Mouse (Mus musculus): ENCODE data around the gene Elavl2. TPM values are rescaled to one million over a fixed set of nuclear protein-coding genes. Genes with fewer than 3 reads are reported as not detected.

Gene Elavl2
- polyA plus RNA-seq (2015; fragmentation: Nextera tagmentation; extraction: Ambion mirVana), result 117 TPM in 2 replicates

DNA sequence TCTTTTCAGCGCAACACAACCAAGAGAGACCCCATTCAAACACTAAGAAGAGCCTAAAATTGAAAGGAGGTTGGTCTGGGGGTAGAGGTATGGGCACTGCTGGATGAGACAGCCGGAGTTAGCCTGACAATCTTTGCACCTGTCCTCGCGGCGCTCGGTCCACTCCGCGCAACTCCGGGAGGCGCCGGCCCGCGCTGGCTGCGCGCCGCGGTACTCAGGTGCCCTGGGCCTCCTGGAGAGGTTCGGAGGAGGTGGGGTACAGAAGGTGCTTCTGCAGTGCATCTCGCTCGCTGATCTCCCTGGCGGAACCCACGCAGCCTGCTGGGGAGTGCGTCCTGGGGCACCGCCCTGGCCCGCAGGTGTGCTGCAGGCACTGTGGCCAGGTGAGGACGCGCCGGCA lies at the start of gene Elavl2:
Elavl2 (minus strand) TSS at position 363 of the 400 bp plus-strand sequence.
- Histone ChIP-seq H3K9me3 (replicated peaks) (no peaks in the 10 kb centered on the region), H3K4me3 (peak within 1 kb of the TSS; percentile 50), H3K4me2 (peak within 1 kb of the TSS; percentile 91), H3K27ac (peak within 1 kb of the TSS; percentile 65), H3K4me1 (peaks cover 14% of the 10 kb centered on the region), H3K36me3 (ENCODE audit: poor library complexity, severe bottlenecking) (no peaks in the 10 kb centered on the region), H3K27me3 (no peaks in the 10 kb centered on the region; the same call in 1 of the 2 replicates), H3K9ac (peak within 1 kb of the TSS; percentile 64)
- WGBS, result 1% methylated on average over 28 of the region's 28 CpGs
- ATAC-seq, result peak; percentile 67

DNA sequence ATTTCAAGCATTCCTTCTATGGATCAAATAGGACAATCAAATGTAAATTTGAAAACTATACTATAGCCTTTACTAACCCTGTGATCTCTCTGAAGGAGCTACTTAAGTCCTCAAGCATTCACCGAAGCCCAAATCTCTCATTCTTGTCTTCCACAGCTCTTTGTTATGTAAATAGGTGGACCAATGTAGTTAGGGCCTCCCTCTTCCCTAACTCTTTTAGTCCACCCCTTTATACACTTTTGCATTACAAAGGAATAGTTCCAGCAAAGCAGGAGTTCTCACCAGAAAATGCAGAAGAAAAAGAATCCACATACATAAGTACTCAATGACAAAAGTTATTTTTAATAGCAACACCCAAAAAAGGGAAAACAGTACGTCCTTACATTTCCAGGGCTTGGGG lies 47.3 kb upstream of the Elavl2 start:
- no peak for ATAC-seq
- Histone ChIP-seq H3K4me3 (no peak overlapping the region), H3K36me3 (ENCODE audit: poor library complexity, severe bottlenecking) (no peaks in the 10 kb centered on the region), H3K4me1 (no peaks in the 10 kb centered on the region), H3K27me3 (no peaks in the 10 kb centered on the region), H3K9ac (no peak overlapping the region), H3K4me2 (no peak overlapping the region), H3K9me3 (replicated peaks) (no peaks in the 10 kb centered on the region), H3K27ac (no peak overlapping the region)
- WGBS, result 15% methylated on average over 2 of the region's 2 CpGs

DNA sequence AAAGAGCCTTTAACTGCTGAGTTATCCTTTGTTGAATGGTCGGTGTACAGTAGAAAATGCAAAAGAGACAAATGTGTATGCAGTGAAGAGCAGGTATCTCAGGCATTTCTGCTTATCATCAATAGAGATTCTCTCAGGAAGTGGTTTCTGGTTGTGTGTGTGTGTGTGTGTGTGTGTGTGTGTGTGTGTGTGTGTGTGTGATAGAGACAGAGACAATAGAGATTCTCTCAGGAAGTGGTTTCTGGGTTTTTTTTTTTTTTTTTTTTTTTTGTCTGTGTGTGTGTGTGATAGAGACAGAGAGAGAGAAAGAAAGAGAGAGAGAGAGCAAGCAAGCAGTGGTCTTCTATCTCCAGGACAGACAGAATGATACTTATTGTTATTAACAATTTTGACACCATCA lies 15.0 kb upstream of the Elavl2 start:
- WGBS, result 87% methylated on average over 1 of the region's 1 CpGs
- no peak overlapping the region for H3K27ac ChIP-seq
- no peaks in the 10 kb centered on the region for H3K27me3 ChIP-seq
- H3K36me3 ChIP-seq (ENCODE audit: poor library complexity, severe bottlenecking), result no peaks in the 10 kb centered on the region
- no peak overlapping the region for H3K9ac ChIP-seq
- H3K4me1 ChIP-seq, result no peaks in the 10 kb centered on the region
- ATAC-seq, result no peak
- no peak overlapping the region for H3K4me3 ChIP-seq
- no peaks in the 10 kb centered on the region for H3K9me3 ChIP-seq (replicated peaks)
- H3K4me2 ChIP-seq, result no peak overlapping the region

DNA sequence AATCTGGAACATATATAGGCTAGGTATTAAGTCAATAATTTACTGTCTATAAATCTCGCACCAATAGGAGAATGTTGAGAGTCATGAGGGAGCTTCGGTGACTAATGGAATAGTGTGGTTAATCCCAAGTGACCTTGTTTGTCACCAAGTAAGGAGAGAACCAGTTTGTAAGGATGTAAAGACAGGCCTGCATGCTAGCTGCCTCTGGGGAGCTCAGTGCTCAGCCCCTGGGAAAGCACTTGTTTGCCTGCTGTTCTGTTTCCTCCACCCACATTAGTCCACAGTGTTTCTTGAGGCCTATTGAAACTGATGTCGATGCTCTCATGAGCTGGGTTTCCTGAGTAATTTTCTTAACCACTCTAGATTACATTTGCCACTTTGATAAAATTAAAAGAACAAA lies 4.5 kb upstream of the Elavl2 start:
- no peak for ATAC-seq
- Histone ChIP-seq H3K27ac (no peak overlapping the region), H3K4me2 (no peak overlapping the region), H3K36me3 (ENCODE audit: poor library complexity, severe bottlenecking) (no peaks in the 10 kb centered on the region), H3K4me1 (peaks cover 4% of the 10 kb centered on the region), H3K9ac (no peak overlapping the region), H3K9me3 (replicated peaks) (no peaks in the 10 kb centered on the region), H3K4me3 (no peak overlapping the region), H3K27me3 (no peaks in the 10 kb centered on the region; the same call in 1 of the 2 replicates)
- WGBS, result 76% methylated on average over 3 of the region's 3 CpGs

DNA sequence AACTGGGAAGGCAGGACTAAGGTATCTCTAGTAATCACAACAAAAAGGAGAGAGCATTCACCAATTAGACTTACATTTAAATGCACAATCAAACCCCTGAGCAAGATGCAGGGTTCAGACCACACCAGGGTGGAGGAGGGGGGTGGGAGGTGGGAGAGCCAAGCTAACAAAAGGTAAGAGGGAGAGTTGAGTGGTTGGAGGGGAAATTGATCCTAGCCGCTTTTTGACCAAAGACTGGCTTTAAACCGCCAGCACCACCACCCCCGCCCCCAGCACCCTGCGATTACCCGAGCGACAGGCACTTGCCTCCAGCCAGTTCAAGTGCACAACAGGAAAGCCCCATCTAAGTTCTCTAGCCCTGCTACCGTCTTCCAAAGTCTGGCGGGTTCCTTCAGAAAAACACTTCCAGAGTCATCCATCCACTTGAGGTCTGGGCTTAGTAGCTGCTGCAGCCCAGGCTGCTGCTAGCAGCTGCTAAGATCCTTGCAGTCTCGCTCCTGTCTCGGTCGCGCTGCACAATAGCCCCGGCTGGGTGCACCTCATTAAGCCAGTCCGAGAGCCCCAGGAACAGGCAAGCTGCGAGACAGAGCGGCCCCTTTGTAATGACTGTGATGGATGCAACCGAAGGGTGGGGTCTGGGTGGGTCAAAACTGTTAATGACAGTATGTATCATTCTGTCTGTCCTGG lies 932 bp downstream of the Elavl2 start:
- WGBS, result under 1% methylated on average over 17 of the region's 17 CpGs

DNA sequence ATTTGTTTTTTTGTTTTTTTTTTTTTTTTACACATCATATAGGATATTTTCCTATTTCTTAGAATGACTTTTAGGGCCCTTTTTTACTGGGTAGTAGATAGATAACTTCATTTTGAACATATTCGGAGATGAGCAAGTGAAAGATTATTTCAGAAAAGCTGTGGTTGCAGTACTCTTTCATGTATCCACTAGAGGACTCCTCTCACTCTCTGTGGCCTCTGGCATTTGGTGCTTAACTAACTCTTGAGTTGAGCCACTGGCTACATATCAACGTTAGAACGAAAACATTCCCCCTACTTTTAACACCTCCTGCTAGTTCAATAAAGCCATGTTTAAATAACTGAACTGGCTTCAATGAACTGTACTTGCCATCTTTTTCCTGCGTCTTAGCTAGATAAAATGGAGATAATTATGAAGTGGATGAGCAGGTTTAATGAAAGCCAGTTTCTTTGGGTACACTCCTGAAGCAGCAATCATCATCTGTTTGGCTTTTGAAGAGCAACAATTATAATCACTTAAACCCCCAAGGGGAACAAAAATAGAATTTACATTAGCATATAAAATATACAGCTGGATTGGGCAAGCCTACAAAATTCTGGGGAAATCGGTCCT lies 8.5 kb downstream of the Elavl2 start:
- Histone ChIP-seq H3K27ac (no peak overlapping the region), H3K9me3 (replicated peaks) (no peaks in the 10 kb centered on the region), H3K27me3 (no peaks in the 10 kb centered on the region), H3K4me1 (no peaks in the 10 kb centered on the region), H3K36me3 (ENCODE audit: poor library complexity, severe bottlenecking) (no peaks in the 10 kb centered on the region), H3K9ac (no peak overlapping the region), H3K4me3 (no peak overlapping the region), H3K4me2 (no peak overlapping the region)
- WGBS, result 56% methylated on average over 5 of the region's 5 CpGs
- peak; percentile 38; the same call in 1 of the 2 replicates for ATAC-seq

More for the DNA sequence above, 932 bp downstream of the Elavl2 start:
- Histone ChIP-seq H3K9ac (peak overlapping the region; percentile 64), H3K27me3 (no peaks in the 10 kb centered on the region; the same call in 1 of the 2 replicates), H3K9me3 (replicated peaks) (no peaks in the 10 kb centered on the region), H3K36me3 (ENCODE audit: poor library complexity, severe bottlenecking) (no peaks in the 10 kb centered on the region), H3K27ac (peak overlapping the region; percentile 65), H3K4me1 (peaks cover 14% of the 10 kb centered on the region), H3K4me2 (peak overlapping the region; percentile 91), H3K4me3 (peak overlapping the region; percentile 50)
- ATAC-seq, result peak; percentile 94

DNA sequence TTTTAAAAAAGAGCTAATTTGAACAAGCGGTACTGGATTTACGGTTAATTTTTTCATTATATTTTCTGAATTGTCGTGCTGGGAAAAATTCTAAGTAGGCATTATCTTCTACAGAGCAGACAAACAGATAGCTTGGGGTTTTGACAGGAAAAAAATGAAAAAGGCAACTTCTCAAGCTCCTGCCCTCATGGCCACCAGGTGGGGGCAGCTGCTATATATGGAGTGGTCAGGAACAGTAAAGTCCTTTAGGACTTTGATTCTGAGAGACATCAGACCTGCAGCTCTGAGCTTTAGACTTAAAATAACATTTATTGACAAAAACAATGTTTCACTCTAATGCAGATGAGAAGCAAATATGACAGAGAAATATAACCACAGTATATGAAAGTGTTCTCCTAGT lies 12.9 kb downstream of the Elavl2 start:
- no peak overlapping the region for H3K4me3 ChIP-seq
- no peaks in the 10 kb centered on the region for H3K4me1 ChIP-seq
- ATAC-seq, result no peak
- H3K27ac ChIP-seq, result no peak overlapping the region
- no peak overlapping the region for H3K4me2 ChIP-seq
- WGBS, result 94% methylated on average over 3 of the region's 3 CpGs
- no peaks in the 10 kb centered on the region for H3K9me3 ChIP-seq (replicated peaks)
- no peaks in the 10 kb centered on the region for H3K36me3 ChIP-seq (ENCODE audit: poor library complexity, severe bottlenecking)
- no peaks in the 10 kb centered on the region for H3K27me3 ChIP-seq
- no peak overlapping the region for H3K9ac ChIP-seq

DNA sequence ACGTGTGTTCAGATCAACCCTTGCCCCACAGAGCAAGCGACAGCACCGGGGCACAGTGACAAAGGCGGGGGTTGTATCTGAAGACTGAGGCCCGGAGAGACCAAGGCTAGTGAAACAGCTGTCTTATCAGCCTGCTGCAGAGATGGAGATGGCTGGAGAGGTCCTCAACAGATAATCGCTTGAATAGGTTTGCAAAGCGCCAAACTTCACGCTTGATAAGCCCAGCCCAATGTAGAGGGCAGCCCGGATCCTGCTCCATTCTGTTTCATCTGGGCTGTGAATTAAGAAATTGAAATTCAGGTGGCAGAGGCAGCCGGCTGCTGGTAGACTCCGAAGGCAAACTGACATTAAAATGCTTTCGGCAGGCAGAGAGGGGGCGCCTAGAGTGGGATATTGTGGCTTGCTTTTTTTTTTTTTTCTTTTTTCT lies 19.4 kb downstream of the Elavl2 start:
- H3K27ac ChIP-seq, result no peak overlapping the region
- 0 out of 2 replicates have a peak, but pooled peaks cover 6% of the 10 kb centered on the region for H3K27me3 ChIP-seq
- WGBS, result 1% methylated on average over 13 of the region's 13 CpGs
- ATAC-seq, result no peak
- H3K4me3 ChIP-seq, result peak overlapping the region; percentile 40
- H3K4me2 ChIP-seq, result peak overlapping the region; percentile 71
- peaks cover 24% of the 10 kb centered on the region for H3K4me1 ChIP-seq
- H3K9me3 ChIP-seq (replicated peaks), result no peaks in the 10 kb centered on the region
- H3K36me3 ChIP-seq (ENCODE audit: poor library complexity, severe bottlenecking), result no peaks in the 10 kb centered on the region
- peak overlapping the region; percentile 61 for H3K9ac ChIP-seq

DNA sequence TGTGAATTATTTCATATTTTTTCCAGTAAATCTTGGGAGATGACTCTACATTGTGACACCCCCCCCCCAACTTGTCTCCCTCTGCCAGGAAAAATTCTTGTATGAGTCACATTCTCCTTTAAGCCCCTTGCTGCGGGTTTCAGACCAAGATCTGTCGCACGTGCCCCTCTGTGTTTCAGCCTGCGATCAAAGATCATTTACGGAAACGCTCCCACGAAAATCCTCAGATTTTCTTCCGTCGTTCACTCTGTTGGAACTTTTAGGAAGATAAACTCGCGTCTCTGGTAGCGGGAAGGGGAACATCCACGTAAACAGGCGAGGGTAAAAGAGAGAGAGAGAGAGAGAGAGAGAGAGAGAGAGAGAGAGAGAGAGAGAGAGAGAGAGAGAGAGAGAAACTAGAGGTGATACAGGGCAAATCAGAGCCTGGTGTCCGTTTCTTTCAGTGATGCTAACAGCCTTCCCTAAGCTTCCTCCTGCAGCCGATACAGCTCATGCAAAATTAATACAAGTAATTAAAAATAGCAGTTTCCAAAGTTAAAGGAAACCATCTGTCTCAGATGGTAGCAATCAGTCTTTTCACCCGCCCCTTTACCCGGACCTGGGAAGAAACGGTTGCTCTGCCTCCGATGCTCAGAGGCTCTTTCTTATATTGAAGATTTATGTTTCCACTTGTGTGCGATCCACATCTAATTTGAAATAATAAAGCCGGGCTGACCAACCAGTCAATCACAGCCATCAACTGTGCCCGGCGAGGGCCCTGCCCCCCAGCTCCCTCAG lies 20.1 kb downstream of the Elavl2 start:
- H3K4me1 ChIP-seq, result peaks cover 24% of the 10 kb centered on the region
- H3K27me3 ChIP-seq, result 0 out of 2 replicates have a peak, but pooled peaks cover 6% of the 10 kb centered on the region
- peak overlapping the region; percentile 61 for H3K9ac ChIP-seq
- 1% methylated on average over 24 of the region's 24 CpGs for WGBS
- no peak overlapping the region for H3K27ac ChIP-seq
- no peaks in the 10 kb centered on the region for H3K9me3 ChIP-seq (replicated peaks)
- peak overlapping the region; percentile 71 for H3K4me2 ChIP-seq
- ATAC-seq, result no peak
- H3K4me3 ChIP-seq, result peak overlapping the region; percentile 40
- H3K36me3 ChIP-seq (ENCODE audit: poor library complexity, severe bottlenecking), result no peaks in the 10 kb centered on the region

DNA sequence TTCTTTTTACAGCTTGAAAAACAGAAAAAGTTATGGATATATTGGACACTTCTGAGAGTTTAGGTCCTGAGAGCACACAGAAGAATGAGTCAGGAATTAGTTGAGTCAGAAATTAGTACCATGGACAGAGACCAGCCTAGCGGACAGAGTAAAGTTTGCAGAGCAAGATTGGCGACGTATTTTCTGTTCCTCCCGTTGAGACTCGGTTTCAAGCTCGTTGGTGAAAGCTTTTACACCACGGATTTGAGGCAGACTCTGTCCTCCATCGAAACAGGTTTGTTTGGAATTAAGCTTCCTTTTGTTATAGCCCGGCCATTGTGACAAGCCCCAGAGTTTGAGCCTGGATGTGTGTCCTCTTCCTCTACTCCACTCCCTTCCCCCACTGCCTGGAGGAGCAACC lies 21.0 kb downstream of the Elavl2 start:
- H3K4me2 ChIP-seq, result peak overlapping the region; percentile 71
- H3K27me3 ChIP-seq, result 0 out of 2 replicates have a peak, but pooled peaks cover 6% of the 10 kb centered on the region
- H3K9ac ChIP-seq, result no peak overlapping the region
- no peak for ATAC-seq
- H3K27ac ChIP-seq, result no peak overlapping the region
- no peak overlapping the region; the same call in 1 of the 2 replicates for H3K4me3 ChIP-seq
- WGBS, result 2% methylated on average over 9 of the region's 9 CpGs
- H3K36me3 ChIP-seq (ENCODE audit: poor library complexity, severe bottlenecking), result no peaks in the 10 kb centered on the region
- peaks cover 24% of the 10 kb centered on the region for H3K4me1 ChIP-seq
- H3K9me3 ChIP-seq (replicated peaks), result no peaks in the 10 kb centered on the region

DNA sequence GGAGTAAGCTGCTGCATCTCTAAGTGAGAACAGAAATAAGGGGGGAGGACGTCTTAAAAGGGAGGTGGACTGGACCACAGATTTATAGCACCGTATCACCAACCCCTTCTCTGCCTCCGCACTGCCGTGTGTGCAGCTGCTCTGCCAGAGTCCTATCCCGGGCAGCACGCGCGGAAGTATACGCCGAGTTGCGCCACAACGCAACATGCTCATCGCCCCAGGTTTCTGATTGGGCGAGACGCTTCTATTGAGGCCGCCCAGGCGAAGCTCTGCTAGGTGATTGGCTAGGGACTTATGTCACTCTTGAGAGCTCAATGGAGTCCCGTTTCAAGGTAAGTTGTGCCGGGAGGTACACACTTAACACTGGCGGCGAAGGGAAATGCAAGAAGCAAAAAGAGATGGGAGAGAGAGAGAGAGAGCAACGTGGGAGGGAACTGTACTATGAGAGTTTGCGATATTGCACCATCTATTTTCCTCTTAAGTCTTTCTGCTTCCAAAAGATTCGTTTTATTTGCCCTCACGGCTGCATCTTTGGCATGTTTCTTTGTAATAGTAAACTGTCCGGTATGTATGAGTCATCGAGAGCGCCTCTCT lies 24.2 kb downstream of the Elavl2 start:
- WGBS, result under 1% methylated on average over 28 of the region's 28 CpGs
- peak; percentile 95 for ATAC-seq
- H3K4me1 ChIP-seq, result peaks cover 43% of the 10 kb centered on the region
- H3K9me3 ChIP-seq (replicated peaks), result no peaks in the 10 kb centered on the region
- H3K36me3 ChIP-seq (ENCODE audit: poor library complexity, severe bottlenecking), result no peaks in the 10 kb centered on the region
- peak overlapping the region; percentile 91 for H3K27ac ChIP-seq
- peaks cover 6% of the 10 kb centered on the region; the same call in 1 of the 2 replicates for H3K27me3 ChIP-seq
- peak overlapping the region; percentile 80 for H3K4me3 ChIP-seq
- peak overlapping the region; percentile 89 for H3K9ac ChIP-seq
- H3K4me2 ChIP-seq, result peak overlapping the region; percentile 99
